Mouse (Mus musculus) ES-E14 (cell line): Measurements from ENCODE around the gene Tpd52l2. TPM values are rescaled to one million over a fixed set of nuclear protein-coding genes. Genes with fewer than 3 reads are reported as not detected.

Experiments used
- DNase-seq: peaks from one replicate; pipeline ENCODE4 v3.0.0-alpha.2; 2013; ENCODE audit warnings: low read depth, low spot score
- H3K27ac ChIP-seq: 2 replicates; pipeline ENCODE4 v1.5.1; 2012; ENCODE audit warnings: low read depth, mild to moderate bottlenecking, low read length, moderate library complexity, mixed read lengths; ENCODE audit not compliant: poor library complexity, insufficient read depth, severe bottlenecking
- H3K36me3 ChIP-seq: 2 replicates; pipeline ENCODE4 v1.6.1; 2012; ENCODE audit warnings: mild to moderate bottlenecking, low read length, moderate library complexity, mixed read lengths; ENCODE audit not compliant: control insufficient read depth, poor library complexity, insufficient read depth, severe bottlenecking
- H3K4me1 ChIP-seq, 2 experiments: fragments of 150-350 bp in 1 of 2; sonication (generic) in 1 of 2; 2 replicates each; pipeline ENCODE4 v1.6.1; 2012; ENCODE audit warnings: low read length in 2 of 2, mild to moderate bottlenecking in 1 of 2, mixed read lengths in 1 of 2; ENCODE audit not compliant: control insufficient read depth in 2 of 2, insufficient read depth in 2 of 2, poor library complexity in 1 of 2
- H3K4me3 ChIP-seq, 2 experiments: fragments of 150-350 bp in 1 of 2; sonication (generic) in 1 of 2; 2 replicates each; pipeline ENCODE4 v1.5.1; 2012; ENCODE audit warnings: low read length in 2 of 2, low read depth in 1 of 2, mild to moderate bottlenecking in 1 of 2, mixed read lengths in 1 of 2; ENCODE audit not compliant: insufficient read depth in 1 of 2, poor library complexity in 1 of 2, severe bottlenecking in 1 of 2
- H3K9ac ChIP-seq: 2 replicates; pipeline ENCODE4 v1.6.1; 2012; ENCODE audit warnings: low read depth, mild to moderate bottlenecking, low read length, mixed read lengths; ENCODE audit not compliant: poor library complexity, insufficient read depth, severe bottlenecking
- H3K9me3 ChIP-seq: fragments of 150-350 bp; sonication (generic); 2 replicates; pipeline ENCODE4 v1.6.1; 2012; ENCODE audit warnings: low read depth, mild to moderate bottlenecking, low read length; ENCODE audit not compliant: control insufficient read depth, insufficient read depth
- CHD2 ChIP-seq: IDR thresholded peaks from 2 replicates; pipeline ENCODE4 v1.6.1; 2014; ENCODE audit warnings: mild to moderate bottlenecking, low read depth, low read length, inconsistent platforms
- HCFC1 ChIP-seq: IDR thresholded peaks from 2 replicates; pipeline ENCODE4 v1.6.1; 2012; ENCODE audit warnings: low read length, inconsistent platforms, borderline replicate concordance; ENCODE audit not compliant: insufficient read depth
- MAFK ChIP-seq: IDR thresholded peaks from 2 replicates; pipeline ENCODE4 v1.6.1; 2014; ENCODE audit warnings: mild to moderate bottlenecking, low read depth, low read length, inconsistent platforms; ENCODE audit not compliant: insufficient read depth
- ZC3H11A ChIP-seq: IDR thresholded peaks from 2 replicates; pipeline ENCODE4 v1.6.1; 2012; ENCODE audit warnings: low read depth, mild to moderate bottlenecking, inconsistent platforms, low read length, borderline replicate concordance
- ZNF384 ChIP-seq: IDR thresholded peaks from 2 replicates; pipeline ENCODE4 v1.6.1; 2012; ENCODE audit warnings: low read depth, low read length, inconsistent platforms
- in situ Hi-C, 2 experiments: fragments of 600-800 bp; cut with MboI; formaldehyde crosslinking; loops; one replicate each; pipeline ENCODE4 v1.15.1; 2025; ENCODE audit warnings: low sequenced_read_pairs in 2 of 2, inconsistent platforms in 1 of 2; ENCODE audit not compliant: unreplicated experiment in 2 of 2
- total RNA-seq: library from RNA; depleted of rRNA; stranded (reverse); fragments of 300-350 nt; gene quantifications from 2 replicates; pipeline ENCODE4 v1.2.3, GENCODE M21; 2012

Tpd52l2 gene
- total RNA-seq, 1 experiment, result 111 TPM

- peaks cover 6% of the 10 kb centered on the region; the same call in 1 of the 2 replicates for H3K36me3 ChIP-seq
- in situ Hi-C loops, result no loop called here
- peak; percentile 59 for DNase-seq
These were observed 661 bp upstream of the Tpd52l2 start for GRCm38 (mm10) chr2:181496281-181496680.

GRCm38 (mm10) chr2:181497548-181497875, 570 bp downstream of the Tpd52l2 start:
- H3K4me3 ChIP-seq, result peak overlapping the region; percentile 76 to 98
- in situ Hi-C loops, result no loop called here
- H3K9ac ChIP-seq, result peak overlapping the region; percentile 82
- H3K27ac ChIP-seq, result peak overlapping the region; percentile 69
- TF ChIP-seq ZNF384, result no peak
- DNase-seq, result peak; percentile 81
- peaks cover 0 to 14% of the 10 kb centered on the region in 2 experiments; a peak in 1 of 4 replicates for H3K4me1 ChIP-seq
- peaks cover 9% of the 10 kb centered on the region for H3K36me3 ChIP-seq
- H3K9me3 ChIP-seq, result no peaks in the 10 kb centered on the region

More at GRCm38 (mm10) chr2:181496281-181496680, 661 bp upstream of the Tpd52l2 start:
- Histone ChIP-seq H3K4me1 (peaks cover 0 to 16% of the 10 kb centered on the region in 2 experiments; a peak in 1 of 4 replicates), H3K27ac (peak overlapping the region; percentile 42; the same call in 1 of the 2 replicates), H3K4me3 (peak overlapping the region; percentile 69 to 98), H3K9ac (peak overlapping the region; percentile 58; the same call in 1 of the 2 replicates), H3K9me3 (no peaks in the 10 kb centered on the region)
- TF ChIP-seq ZNF384 (0 out of 2 replicates have a peak, but pooled peaks have one; percentile 35), HCFC1 (no peak)

DNA sequence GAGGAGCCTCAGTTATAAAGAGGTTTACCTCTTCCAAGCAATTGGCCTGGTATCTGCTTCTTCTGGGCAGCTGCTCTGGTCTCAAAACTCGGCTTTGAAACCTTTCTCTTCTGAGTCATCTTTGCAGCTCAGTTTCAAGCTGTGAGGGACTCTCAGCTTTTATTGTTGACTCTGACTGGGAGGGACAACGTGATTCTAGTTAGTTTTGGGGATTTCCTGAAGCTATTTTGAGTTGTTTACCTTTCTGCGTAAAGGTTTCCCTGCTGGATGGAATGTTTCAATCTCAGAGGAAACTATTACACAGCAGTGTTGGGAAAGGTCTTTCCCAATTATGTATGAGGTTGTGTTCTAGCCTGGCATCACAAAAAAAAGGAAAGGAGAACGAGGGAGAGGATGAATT, 1.7 kb downstream of the Tpd52l2 start:
- in situ Hi-C loops, result no loop called here
- DNase-seq, result no peak
- Histone ChIP-seq H3K4me1 (peaks cover 0 to 6% of the 10 kb centered on the region in 2 experiments; a peak in 1 of 4 replicates), H3K4me3 (no peak overlapping the region), H3K9me3 (no peaks in the 10 kb centered on the region), H3K9ac (no peak overlapping the region), H3K27ac (no peak overlapping the region), H3K36me3 (peaks cover 13% of the 10 kb centered on the region)
- TF ChIP-seq ZC3H11A, result no peak
- TF ChIP-seq HCFC1, result no peak
- no peak for TF ChIP-seq MAFK
- TF ChIP-seq ZNF384, result no peak
- TF ChIP-seq CHD2, result no peak

DNA sequence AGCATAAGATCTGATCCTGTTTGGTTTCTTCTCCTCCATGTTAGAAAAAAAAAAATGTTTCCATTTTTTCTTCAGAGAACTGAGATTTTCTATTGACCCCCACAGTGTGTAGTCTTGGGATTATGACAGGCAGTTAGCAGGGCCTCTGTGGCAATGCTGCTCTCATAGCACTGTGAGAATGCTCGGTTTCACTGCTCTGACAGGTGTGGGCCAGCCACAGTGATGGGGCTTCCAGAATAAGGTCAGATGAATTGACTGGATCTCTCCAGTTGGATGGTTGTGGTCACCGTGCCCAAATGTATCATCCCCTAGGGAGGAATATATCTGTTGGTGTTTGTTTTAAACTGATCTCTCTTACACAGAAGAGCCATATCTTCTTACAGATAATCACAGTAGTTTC, 12.2 kb downstream of the Tpd52l2 start:
- in situ Hi-C loops, result no loop called here

DNA sequence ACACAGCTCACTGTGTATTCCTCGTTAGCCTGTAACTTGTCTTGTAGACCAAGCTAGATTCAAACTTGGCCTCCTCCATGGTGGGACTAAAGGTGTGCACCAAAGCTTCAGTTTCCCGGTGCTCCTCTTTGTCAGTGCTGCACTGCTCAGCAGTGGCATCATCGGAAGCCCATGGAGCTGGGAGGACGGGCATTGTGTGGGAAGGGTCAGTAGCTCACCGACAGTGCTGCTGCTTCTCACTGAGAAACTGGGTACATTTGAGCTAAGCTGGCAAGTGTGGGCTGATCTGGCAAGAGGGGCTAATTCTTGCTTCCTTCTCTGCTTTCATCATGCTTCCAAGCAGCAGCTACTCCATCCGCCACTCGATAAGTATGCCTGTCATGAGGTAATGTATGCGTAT, 14.3 kb downstream of the Tpd52l2 start:
- Histone ChIP-seq H3K9ac (no peak overlapping the region), H3K9me3 (no peaks in the 10 kb centered on the region), H3K27ac (no peak overlapping the region), H3K4me1 (no peaks in the 10 kb centered on the region), H3K4me3 (no peak overlapping the region), H3K36me3 (peaks cover 44% of the 10 kb centered on the region)
- TF ChIP-seq MAFK, result no peak
- TF ChIP-seq ZNF384, result no peak
- no peak for TF ChIP-seq ZC3H11A
- in situ Hi-C loops, result no loop called here
- no peak for DNase-seq

More for the DNA sequence above, 12.2 kb downstream of the Tpd52l2 start:
- TF ChIP-seq MAFK, result no peak
- no peak overlapping the region for H3K4me3 ChIP-seq
- peaks cover 36% of the 10 kb centered on the region for H3K36me3 ChIP-seq
- H3K9me3 ChIP-seq, result no peaks in the 10 kb centered on the region
- DNase-seq, result no peak
- H3K4me1 ChIP-seq, result no peaks in the 10 kb centered on the region
- no peak overlapping the region for H3K9ac ChIP-seq
- no peak overlapping the region for H3K27ac ChIP-seq
